Mouse (Mus musculus): ENCODE results near the gene Zzef1. TPM values are rescaled to one million over a fixed set of nuclear protein-coding genes. Genes with fewer than 3 reads are reported as not detected.

The Zzef1 gene
- total and polyA plus RNA-seq, 2 experiments from 2014 or later: 7.6 to 37.6 TPM

- no peak overlapping the region for H3K27ac ChIP-seq (ENCODE audit: low read depth, low read length)
- DNase-seq: no peak
- H3K9me3 ChIP-seq (ENCODE audit: low read length): no peaks in the 10 kb centered on the region
- 79% methylated on average over 7 of the region's 7 CpGs for WGBS
- no peak for ATAC-seq
- H3K4me1 ChIP-seq (ENCODE audit: insufficient read depth): no peaks in the 10 kb centered on the region
- no peak for TF ChIP-seq CTCF (IDR thresholded peaks at IDR 0.05; ENCODE audit: low read depth)
- H3K9ac ChIP-seq: no peak overlapping the region
- H3K27me3 ChIP-seq (ENCODE audit: insufficient read depth, low read length): no peaks in the 10 kb centered on the region
- H3K4me3 ChIP-seq (ENCODE audit: low read depth, low read length): no peak overlapping the region
- H3K36me3 ChIP-seq (ENCODE audit: insufficient read depth): no peaks in the 10 kb centered on the region
- no peak overlapping the region for H3K4me2 ChIP-seq (ENCODE audit: low read depth)
Measured at GRCm38 (mm10) chr11:72948254-72948653, 152.2 kb downstream of the Zzef1 start.

GRCm38 (mm10) chr11:72951137-72952000 lies 155.3 kb downstream of the Zzef1 start:
- Histone ChIP-seq H3K9me3 (ENCODE audit: low read length) (no peaks in the 10 kb centered on the region), H3K27me3 (ENCODE audit: insufficient read depth, low read length) (no peaks in the 10 kb centered on the region), H3K4me3 (ENCODE audit: low read depth, low read length) (no peak overlapping the region), H3K9ac (no peak overlapping the region), H3K36me3 (ENCODE audit: insufficient read depth) (no peaks in the 10 kb centered on the region), H3K27ac (ENCODE audit: low read depth, low read length) (no peak overlapping the region), H3K4me2 (ENCODE audit: low read depth) (no peak overlapping the region), H3K4me1 (ENCODE audit: insufficient read depth) (no peaks in the 10 kb centered on the region)
- no peak for DNase-seq
- no peak for TF ChIP-seq CTCF (IDR thresholded peaks at IDR 0.05; ENCODE audit: low read depth)
- ATAC-seq: no peak
- WGBS: 78% methylated on average over 22 of the region's 22 CpGs

- Histone ChIP-seq H3K9ac (no peak overlapping the region), H3K27me3 (ENCODE audit: insufficient read depth, low read length) (no peaks in the 10 kb centered on the region), H3K9me3 (ENCODE audit: low read length) (no peaks in the 10 kb centered on the region), H3K4me3 (ENCODE audit: low read depth, low read length) (no peak overlapping the region), H3K4me2 (ENCODE audit: low read depth) (no peak overlapping the region), H3K36me3 (ENCODE audit: insufficient read depth) (no peaks in the 10 kb centered on the region), H3K4me1 (ENCODE audit: insufficient read depth) (no peaks in the 10 kb centered on the region), H3K27ac (ENCODE audit: low read depth, low read length) (no peak overlapping the region)
- ATAC-seq: no peak
- WGBS: 39% methylated on average over 3 of the region's 3 CpGs
- DNase-seq: no peak
- no peak for TF ChIP-seq CTCF (IDR thresholded peaks at IDR 0.05; ENCODE audit: low read depth)
Measured at GRCm38 (mm10) chr11:72952226-72952625, 156.2 kb downstream of the Zzef1 start.

DNA sequence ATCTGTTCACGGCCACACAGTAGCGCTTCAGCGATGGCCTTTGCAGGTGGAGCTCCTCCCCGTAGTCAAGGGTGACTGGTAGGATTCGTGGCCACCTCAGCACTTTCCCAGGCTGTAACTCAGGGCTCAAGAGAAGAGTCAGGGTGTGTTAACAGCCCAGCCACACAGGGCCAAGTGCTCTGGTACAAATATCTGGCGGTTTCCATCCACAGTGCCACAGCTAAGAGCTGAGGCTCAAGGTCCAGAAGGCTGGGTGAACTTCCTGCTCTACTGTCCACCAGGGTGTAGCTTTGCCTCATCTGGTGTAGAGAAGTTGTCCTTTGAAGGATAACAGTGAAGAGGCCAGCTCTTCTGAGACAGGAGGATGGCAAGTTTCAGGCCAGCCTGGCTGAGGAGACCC lies 156.7 kb downstream of the Zzef1 start:
- no peak overlapping the region for H3K9ac ChIP-seq
- WGBS: 89% methylated on average over 6 of the region's 6 CpGs
- no peak for ATAC-seq

DNA sequence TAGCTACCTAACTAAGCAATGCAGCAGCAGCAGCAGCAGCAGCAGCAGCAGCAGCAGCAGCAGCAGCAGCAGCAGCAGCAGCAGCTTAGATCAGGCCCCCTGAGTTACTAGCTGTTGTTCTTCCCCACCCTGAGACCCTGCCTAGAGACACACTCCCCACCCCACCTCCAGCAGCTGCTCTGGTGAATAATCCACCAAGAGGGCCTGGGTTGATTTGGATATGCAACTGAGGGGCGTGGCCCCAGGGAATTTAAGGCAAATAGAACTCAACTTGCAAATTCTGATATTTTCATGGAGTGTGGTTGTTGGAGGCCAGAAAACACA lies 157.1 kb downstream of the Zzef1 start:
- Histone ChIP-seq H3K9me3 (ENCODE audit: low read length) (no peaks in the 10 kb centered on the region), H3K9ac (no peak overlapping the region), H3K27ac (ENCODE audit: low read depth, low read length) (no peak overlapping the region), H3K4me1 (ENCODE audit: insufficient read depth) (no peaks in the 10 kb centered on the region), H3K4me3 (ENCODE audit: low read depth, low read length) (no peak overlapping the region), H3K36me3 (ENCODE audit: insufficient read depth) (no peaks in the 10 kb centered on the region), H3K4me2 (ENCODE audit: low read depth) (no peak overlapping the region), H3K27me3 (ENCODE audit: insufficient read depth, low read length) (no peaks in the 10 kb centered on the region)
- 77% methylated on average over 1 of the region's 1 CpGs for WGBS
- no peak for ATAC-seq
- TF ChIP-seq CTCF (IDR thresholded peaks at IDR 0.05; ENCODE audit: low read depth): no peak
- no peak for DNase-seq

More for the DNA sequence above, 156.7 kb downstream of the Zzef1 start:
- TF ChIP-seq CTCF (IDR thresholded peaks at IDR 0.05; ENCODE audit: low read depth): no peak
- no peak overlapping the region for H3K27ac ChIP-seq (ENCODE audit: low read depth, low read length)
- no peak overlapping the region for H3K4me3 ChIP-seq (ENCODE audit: low read depth, low read length)
- no peaks in the 10 kb centered on the region for H3K36me3 ChIP-seq (ENCODE audit: insufficient read depth)
- H3K27me3 ChIP-seq (ENCODE audit: insufficient read depth, low read length): no peaks in the 10 kb centered on the region
- H3K4me2 ChIP-seq (ENCODE audit: low read depth): no peak overlapping the region
- no peak for DNase-seq
- H3K4me1 ChIP-seq (ENCODE audit: insufficient read depth): no peaks in the 10 kb centered on the region
- H3K9me3 ChIP-seq (ENCODE audit: low read length): no peaks in the 10 kb centered on the region

DNA sequence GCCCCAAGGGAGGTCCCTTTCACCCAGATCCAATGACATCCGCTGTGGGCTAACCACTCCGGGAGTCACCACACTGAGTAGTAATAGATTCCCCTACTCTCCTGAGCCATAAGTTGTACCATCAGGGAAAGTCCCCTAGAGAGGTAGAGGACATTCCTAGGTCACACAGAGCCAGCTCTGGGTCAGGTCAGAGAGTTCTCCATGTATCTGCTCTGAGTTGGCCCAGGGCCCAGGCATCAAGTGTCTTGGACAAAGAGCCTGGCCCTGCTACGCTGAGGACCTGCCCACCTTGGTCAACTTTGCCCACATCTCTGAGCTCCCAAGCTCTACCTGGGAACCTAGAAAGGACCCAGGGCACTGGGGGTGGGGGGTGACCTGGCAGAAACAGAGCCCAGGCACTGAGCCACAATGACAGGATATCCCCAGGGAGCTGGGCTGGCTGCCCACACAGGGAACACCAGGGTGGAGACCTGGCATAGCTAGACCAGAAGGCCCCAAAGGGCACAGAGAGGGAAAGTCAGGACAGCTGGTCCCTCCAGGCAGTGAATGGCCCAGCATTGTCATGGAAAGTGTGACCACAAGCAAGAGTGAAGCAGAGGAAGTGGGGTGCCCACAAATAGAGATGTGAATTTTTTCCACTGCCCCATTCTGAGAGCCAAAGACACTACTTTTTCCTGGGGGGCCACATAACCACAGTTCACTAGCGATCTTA lies 157.6 kb downstream of the Zzef1 start:
- no peak for TF ChIP-seq CTCF (IDR thresholded peaks at IDR 0.05; ENCODE audit: low read depth)
- 92% methylated on average over 4 of the region's 4 CpGs for WGBS
- Histone ChIP-seq H3K9ac (no peak overlapping the region), H3K27ac (ENCODE audit: low read depth, low read length) (no peak overlapping the region), H3K4me1 (ENCODE audit: insufficient read depth) (no peaks in the 10 kb centered on the region), H3K4me3 (ENCODE audit: low read depth, low read length) (no peak overlapping the region), H3K27me3 (ENCODE audit: insufficient read depth, low read length) (no peaks in the 10 kb centered on the region), H3K9me3 (ENCODE audit: low read length) (no peaks in the 10 kb centered on the region), H3K4me2 (ENCODE audit: low read depth) (no peak overlapping the region), H3K36me3 (ENCODE audit: insufficient read depth) (no peaks in the 10 kb centered on the region)
- DNase-seq (no peak), ATAC-seq (no peak)

- H3K9ac ChIP-seq: no peak overlapping the region
- H3K4me2 ChIP-seq (ENCODE audit: low read depth): no peak overlapping the region
- ATAC-seq: no peak
- H3K27me3 ChIP-seq (ENCODE audit: insufficient read depth, low read length): peaks cover 4% of the 10 kb centered on the region
- no peak overlapping the region for H3K4me3 ChIP-seq (ENCODE audit: low read depth, low read length)
- TF ChIP-seq CTCF (IDR thresholded peaks at IDR 0.05; ENCODE audit: low read depth): no peak
- no peaks in the 10 kb centered on the region for H3K9me3 ChIP-seq (ENCODE audit: low read length)
- H3K4me1 ChIP-seq (ENCODE audit: insufficient read depth): no peaks in the 10 kb centered on the region
- no peaks in the 10 kb centered on the region for H3K36me3 ChIP-seq (ENCODE audit: insufficient read depth)
- WGBS: 89% methylated on average over 4 of the region's 4 CpGs
- H3K27ac ChIP-seq (ENCODE audit: low read depth, low read length): no peak overlapping the region
- DNase-seq: no peak
Measured at GRCm38 (mm10) chr11:72954216-72954615, 158.2 kb downstream of the Zzef1 start.
